Mouse (Mus musculus) midbrain, embryonic 11.5 days (tissue): Measurements from ENCODE around the gene Col4a2. TPM values are rescaled to one million over a fixed set of nuclear protein-coding genes. Genes with fewer than 3 reads are reported as not detected.

Experiments
- ATAC-seq: fragments of 200-750 bp; cut with Nextera tagmentation; 2 replicates; pipeline ENCODE4 v1.8.0; 2017; ENCODE audit warnings: moderate TSS enrichment, moderate library complexity; ENCODE audit not compliant: low FRiP score
- DNase-seq: peaks from one replicate; pipeline ENCODE4 v3.0.0; 2015; ENCODE audit warnings: low spot score; ENCODE audit errors: missing footprints
- H3K27ac ChIP-seq: fragments of 300-500 bp; sonication (generic); 2 replicates; pipeline ENCODE4 v1.5.1; 2014; ENCODE audit warnings: low read depth, low read length
- H3K27me3 ChIP-seq: fragments of 300-500 bp; sonication (generic); 2 replicates; pipeline ENCODE4 v1.6.1; 2014; ENCODE audit warnings: mild to moderate bottlenecking, low read length, moderate library complexity, mixed read lengths; ENCODE audit not compliant: control insufficient read depth, insufficient read depth
- H3K36me3 ChIP-seq: fragments of 300-500 bp; sonication (generic); 2 replicates; pipeline ENCODE4 v1.6.1; 2014; ENCODE audit warnings: mild to moderate bottlenecking, low read length, moderate library complexity, mixed read lengths; ENCODE audit not compliant: control insufficient read depth, insufficient read depth
- H3K4me1 ChIP-seq: fragments of 300-500 bp; sonication (generic); 2 replicates; pipeline ENCODE4 v1.6.1; 2014; ENCODE audit warnings: low read length; ENCODE audit not compliant: control insufficient read depth, insufficient read depth
- H3K4me2 ChIP-seq: fragments of 300-500 bp; sonication (generic); 2 replicates; pipeline ENCODE4 v1.6.1; 2014; ENCODE audit warnings: mild to moderate bottlenecking, moderate library complexity
- H3K4me3 ChIP-seq: fragments of 300-500 bp; sonication (generic); 2 replicates; pipeline ENCODE4 v1.5.1; 2014; ENCODE audit warnings: low read depth, low read length
- H3K9ac ChIP-seq: fragments of 300-500 bp; sonication (generic); 2 replicates; pipeline ENCODE4 v1.6.1; 2014; ENCODE audit warnings: low read length
- H3K9me3 ChIP-seq: fragments of 300-500 bp; sonication (generic); 2 replicates; pipeline ENCODE4 v1.6.1; 2016; ENCODE audit warnings: low read length; ENCODE audit not compliant: control insufficient read depth
- WGBS: fragments of 180-500 bp; shearing (Covaris S2); extraction: QIAGEN DNeasy Blood & Tissue Kit; methylation state at CpG from one replicate; pipeline ENCODE4 v1.1.7; 2014; 5-methylcytosine and 5-hydroxymethylcytosine counted together
- polyA plus RNA-seq: library from polyadenylated mRNA; unstranded; fragments of >200 nt; fragmentation: Nextera tagmentation; extraction: Ambion mirVana; gene quantifications from 2 replicates; pipeline ENCODE4 v1.2.1, GENCODE M21; 2014

The Col4a2 gene
- polyA plus RNA-seq, 1 experiment from 2014 or later: 34.1 TPM

- no peaks in the 10 kb centered on the region for H3K36me3 ChIP-seq
Observed at GRCm38 (mm10) chr8:11356776-11357175, 44.2 kb downstream of the Col4a2 start.

GRCm38 (mm10) chr8:11357921-11358436 is 45.4 kb downstream of the Col4a2 start:
- DNase-seq (no peak), ATAC-seq (no peak)
- H3K9me3 ChIP-seq: no peaks in the 10 kb centered on the region
- no peaks in the 10 kb centered on the region for H3K36me3 ChIP-seq
- no peak overlapping the region for H3K27ac ChIP-seq
- H3K4me1 ChIP-seq: peaks cover 17% of the 10 kb centered on the region
- H3K9ac ChIP-seq: no peak overlapping the region
- no peaks in the 10 kb centered on the region for H3K27me3 ChIP-seq
- no peak overlapping the region for H3K4me2 ChIP-seq
- 65% methylated on average over 7 of the region's 7 CpGs for WGBS
- H3K4me3 ChIP-seq: no peak overlapping the region

More at GRCm38 (mm10) chr8:11356776-11357175, 44.2 kb downstream of the Col4a2 start:
- no peak overlapping the region for H3K4me2 ChIP-seq
- no peaks in the 10 kb centered on the region for H3K27me3 ChIP-seq
- H3K4me1 ChIP-seq: peaks cover 6% of the 10 kb centered on the region; the same call in 1 of the 2 replicates
- ATAC-seq (no peak), DNase-seq (no peak)
- H3K9me3 ChIP-seq: no peaks in the 10 kb centered on the region
- no peak overlapping the region for H3K4me3 ChIP-seq
- 86% methylated on average over 8 of the region's 8 CpGs for WGBS
- no peak overlapping the region for H3K9ac ChIP-seq
- H3K27ac ChIP-seq: no peak overlapping the region

- WGBS: 84% methylated on average over 5 of the region's 5 CpGs
- Histone ChIP-seq H3K9me3 (no peaks in the 10 kb centered on the region), H3K9ac (no peak overlapping the region), H3K4me3 (no peak overlapping the region), H3K27me3 (no peaks in the 10 kb centered on the region), H3K27ac (no peak overlapping the region), H3K36me3 (no peaks in the 10 kb centered on the region), H3K4me1 (peaks cover 26% of the 10 kb centered on the region), H3K4me2 (no peak overlapping the region)
- ATAC-seq: no peak
- no peak for DNase-seq
Observed at GRCm38 (mm10) chr8:11359846-11360245, 47.2 kb downstream of the Col4a2 start.

GRCm38 (mm10) chr8:11361546-11362277 is 49.1 kb downstream of the Col4a2 start:
- H3K27ac ChIP-seq: peak overlapping the region; percentile 45
- no peak overlapping the region for H3K4me3 ChIP-seq
- peaks cover 26% of the 10 kb centered on the region for H3K4me1 ChIP-seq
- no peaks in the 10 kb centered on the region for H3K27me3 ChIP-seq
- no peak for DNase-seq
- WGBS: 61% methylated on average over 9 of the region's 9 CpGs
- no peaks in the 10 kb centered on the region for H3K36me3 ChIP-seq
- no peaks in the 10 kb centered on the region for H3K9me3 ChIP-seq
- peak overlapping the region; percentile 41; the same call in 1 of the 2 replicates for H3K9ac ChIP-seq
- ATAC-seq: peak; percentile 55
- no peak overlapping the region for H3K4me2 ChIP-seq

GRCm38 (mm10) chr8:11362278-11363214 is 49.9 kb downstream of the Col4a2 start:
- Histone ChIP-seq H3K9ac (peak overlapping the region; percentile 41; the same call in 1 of the 2 replicates), H3K4me3 (no peak overlapping the region), H3K36me3 (no peaks in the 10 kb centered on the region), H3K27me3 (no peaks in the 10 kb centered on the region), H3K4me1 (peaks cover 26% of the 10 kb centered on the region), H3K27ac (peak overlapping the region; percentile 45), H3K9me3 (no peaks in the 10 kb centered on the region), H3K4me2 (peak overlapping the region; percentile 8; the same call in 1 of the 2 replicates)
- peak; percentile 95 for DNase-seq
- peak; percentile 60 for ATAC-seq
- WGBS: 7% methylated on average over 17 of the region's 17 CpGs

- WGBS: 63% methylated on average over 13 of the region's 13 CpGs
- Histone ChIP-seq H3K4me3 (no peak overlapping the region), H3K27ac (0 out of 2 replicates have a peak overlapping the region, but pooled peaks have one; percentile 45), H3K36me3 (no peaks in the 10 kb centered on the region), H3K27me3 (no peaks in the 10 kb centered on the region), H3K4me2 (no peak overlapping the region), H3K9ac (0 out of 2 replicates have a peak overlapping the region, but pooled peaks have one; percentile 4), H3K4me1 (peaks cover 26% of the 10 kb centered on the region), H3K9me3 (no peaks in the 10 kb centered on the region)
- no peak for DNase-seq
- no peak for ATAC-seq
Observed at GRCm38 (mm10) chr8:11363340-11364126, 50.9 kb downstream of the Col4a2 start.

- Histone ChIP-seq H3K4me3 (no peak overlapping the region), H3K4me2 (no peak overlapping the region), H3K27ac (no peak overlapping the region), H3K9ac (no peak overlapping the region), H3K4me1 (peaks cover 22% of the 10 kb centered on the region), H3K36me3 (no peaks in the 10 kb centered on the region), H3K9me3 (no peaks in the 10 kb centered on the region), H3K27me3 (no peaks in the 10 kb centered on the region)
- ATAC-seq (no peak), DNase-seq (no peak)
- 90% methylated on average over 5 of the region's 5 CpGs for WGBS
Observed at GRCm38 (mm10) chr8:11366251-11366650, 53.6 kb downstream of the Col4a2 start.

GRCm38 (mm10) chr8:11366741-11367140 is 54.1 kb downstream of the Col4a2 start:
- Histone ChIP-seq H3K36me3 (no peaks in the 10 kb centered on the region), H3K4me2 (no peak overlapping the region), H3K4me3 (no peak overlapping the region), H3K9ac (no peak overlapping the region), H3K4me1 (peaks cover 21% of the 10 kb centered on the region), H3K9me3 (no peaks in the 10 kb centered on the region), H3K27ac (no peak overlapping the region), H3K27me3 (no peaks in the 10 kb centered on the region)
- WGBS: 74% methylated on average over 4 of the region's 4 CpGs
- DNase-seq: no peak
- ATAC-seq: no peak
